Mouse (Mus musculus) R1 (cell line): Measurements from ENCODE around the gene Wdr73.
A peak's percentile ranks its signal among the peaks of the same experiment; 100 is the strongest.

Experiments used
- DNase-seq: peaks from one replicate; pipeline ENCODE4 v3.0.0-alpha.2; 2018; ENCODE audit warnings: low read depth, low spot score

Gene Wdr73

GRCm38 (mm10) chr7:80894815-80895519 lies 6.1 kb downstream of the Wdr73 start:
- no peak for DNase-seq

- no peak for DNase-seq
These were observed 6.9 kb downstream of the Wdr73 start for GRCm38 (mm10) chr7:80894196-80894595.

GRCm38 (mm10) chr7:80893753-80894129 lies 7.3 kb downstream of the Wdr73 start:
- DNase-seq = no peak

GRCm38 (mm10) chr7:80893086-80893752 lies 7.8 kb downstream of the Wdr73 start:
- DNase-seq = no peak

- DNase-seq = no peak
These were observed 11.2 kb downstream of the Wdr73 start for GRCm38 (mm10) chr7:80889841-80890241.

GRCm38 (mm10) chr7:80889021-80889511 lies 12.0 kb downstream of the Wdr73 start:
- DNase-seq = peak; percentile 94

- peak; percentile 58 for DNase-seq
These were observed 12.5 kb downstream of the Wdr73 start for GRCm38 (mm10) chr7:80888595-80888994.

- DNase-seq = peak; percentile 56
These were observed 15.4 kb downstream of the Wdr73 start for GRCm38 (mm10) chr7:80885666-80886065.

- DNase-seq = peak; percentile 96
These were observed 18.1 kb downstream of the Wdr73 start for GRCm38 (mm10) chr7:80882830-80883505.

GRCm38 (mm10) chr7:80875727-80876126 lies 25.3 kb downstream of the Wdr73 start:
- peak; percentile 77 for DNase-seq

GRCm38 (mm10) chr7:80873631-80874030 lies 27.4 kb downstream of the Wdr73 start:
- peak; percentile 56 for DNase-seq

- DNase-seq = no peak
These were observed 28.0 kb downstream of the Wdr73 start for GRCm38 (mm10) chr7:80873038-80873437.

GRCm38 (mm10) chr7:80868686-80869085 lies 32.4 kb downstream of the Wdr73 start:
- no peak for DNase-seq

- no peak for DNase-seq
These were observed 34.4 kb downstream of the Wdr73 start for GRCm38 (mm10) chr7:80866514-80867147.

GRCm38 (mm10) chr7:80865521-80865920 lies 35.5 kb downstream of the Wdr73 start:
- DNase-seq = no peak

- DNase-seq = no peak
These were observed 36.2 kb downstream of the Wdr73 start for GRCm38 (mm10) chr7:80864831-80865230.

GRCm38 (mm10) chr7:80864151-80864550 lies 36.9 kb downstream of the Wdr73 start:
- DNase-seq = no peak

- DNase-seq = no peak
These were observed 37.5 kb downstream of the Wdr73 start for GRCm38 (mm10) chr7:80863520-80863919.

- peak; percentile 72 for DNase-seq
These were observed 38.6 kb downstream of the Wdr73 start for GRCm38 (mm10) chr7:80862475-80862874.

GRCm38 (mm10) chr7:80860729-80861274 lies 40.3 kb downstream of the Wdr73 start, which contains the start of gene Zscan2:
Gene Zscan2, plus strand, starts transcription at chr7:80860920.
- DNase-seq = peak; percentile 99

GRCm38 (mm10) chr7:80860227-80860626 lies 40.8 kb downstream of the Wdr73 start:
- DNase-seq = peak; percentile 92

GRCm38 (mm10) chr7:80857181-80857580 lies 43.9 kb downstream of the Wdr73 start:
- peak; percentile 88 for DNase-seq
